Mouse (Mus musculus): ENCODE measurements at regions not wholly inside any gene's neighbourhood (a gene's known extent, or its start where the extent isn't known, plus 50 kb on each side); places are given as distances from the start of the nearest gene placed in this dataset.

DNA sequence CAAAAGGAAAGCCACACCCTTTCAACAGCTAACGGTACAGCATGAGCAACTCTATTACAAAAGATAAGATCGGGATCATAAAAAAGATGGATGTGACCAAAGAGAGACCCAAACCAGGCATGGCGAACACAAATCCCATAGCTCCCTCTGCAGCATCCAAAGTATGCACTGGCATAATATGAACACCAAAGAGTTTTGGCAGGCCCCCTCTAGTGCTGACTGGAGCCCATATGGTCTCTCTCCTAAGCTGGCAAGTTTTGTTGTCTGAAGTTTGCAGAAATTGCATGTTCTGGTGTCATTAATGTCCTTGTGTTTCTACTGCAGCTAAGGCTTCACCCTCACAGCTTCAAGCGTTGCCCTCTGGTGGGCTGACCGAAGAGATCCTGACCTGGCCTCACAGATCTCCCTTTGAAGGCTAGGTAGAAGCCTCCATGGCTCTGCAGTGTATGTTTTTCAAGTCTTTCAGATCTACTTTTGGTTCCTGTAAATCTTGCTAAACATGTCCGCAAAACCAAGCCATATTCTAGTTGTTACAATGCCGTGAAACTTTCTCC lies 75.7 kb upstream of the Bcl2l14 start:
- Histone ChIP-seq H3K4me1 (no peaks in the 10 kb centered on the region), H3K36me3 (no peaks in the 10 kb centered on the region), H3K4me3 (no peak overlapping the region), H3K4me2 (no peak overlapping the region), H3K9me3 (no peaks in the 10 kb centered on the region), H3K27ac (no peak overlapping the region), H3K27me3 (no peaks in the 10 kb centered on the region), H3K9ac (no peak overlapping the region)
- 83% methylated on average over 7 of the region's 7 CpGs for WGBS
- no peak for ATAC-seq (ENCODE audit: borderline replicate concordance, extremely low read depth, low FRiP score, low TSS enrichment)

DNA sequence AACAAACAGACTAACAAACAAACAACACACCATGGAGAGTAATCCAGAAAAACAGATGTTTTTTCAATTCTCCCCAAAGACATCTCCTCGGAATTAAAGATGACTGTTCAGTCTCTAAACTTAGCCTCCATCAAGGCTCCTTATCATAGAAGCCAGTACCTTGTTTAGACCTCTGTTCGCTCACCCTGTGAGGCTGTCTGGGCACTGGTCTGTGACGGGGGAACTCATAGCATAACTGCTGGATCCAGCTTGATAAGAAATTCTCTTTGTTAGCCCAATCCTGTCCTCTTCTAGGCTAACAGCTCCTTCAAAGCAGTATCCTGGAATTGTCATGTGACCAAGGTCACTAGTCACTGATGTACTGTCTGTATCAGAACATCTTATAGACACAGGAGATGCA lies 72.1 kb upstream of the Bcl2l14 start:
- no peak overlapping the region for H3K4me3 ChIP-seq
- no peaks in the 10 kb centered on the region for H3K9me3 ChIP-seq
- no peak for ATAC-seq (ENCODE audit: borderline replicate concordance, extremely low read depth, low FRiP score, low TSS enrichment)
- H3K36me3 ChIP-seq: no peaks in the 10 kb centered on the region
- no peak overlapping the region for H3K27ac ChIP-seq
- H3K4me2 ChIP-seq: no peak overlapping the region
- 62% methylated on average over 3 of the region's 3 CpGs for WGBS
- no peaks in the 10 kb centered on the region for H3K4me1 ChIP-seq
- no peak overlapping the region for H3K9ac ChIP-seq
- no peaks in the 10 kb centered on the region for H3K27me3 ChIP-seq

DNA sequence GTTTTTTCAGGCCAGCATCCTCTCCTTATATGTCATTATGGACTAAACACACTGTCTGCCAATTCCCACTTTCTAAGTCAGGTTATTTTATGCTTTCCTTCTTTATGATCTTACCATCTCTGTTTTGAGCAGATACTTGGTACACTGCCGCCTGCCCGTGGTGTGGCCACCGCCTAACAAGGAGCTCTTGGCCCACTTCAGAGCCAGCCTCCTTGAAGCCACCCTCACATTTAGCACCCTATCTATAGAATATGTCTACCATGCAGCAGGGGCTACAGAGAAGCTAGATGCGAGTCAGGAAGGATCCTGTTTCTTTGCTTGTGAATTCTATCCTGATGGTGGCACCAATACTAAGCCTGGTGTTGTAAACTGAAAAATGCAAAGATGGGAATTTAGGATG lies 70.6 kb upstream of the Bcl2l14 start:
- H3K4me3 ChIP-seq: no peak overlapping the region
- no peak overlapping the region for H3K9ac ChIP-seq
- ATAC-seq (ENCODE audit: borderline replicate concordance, extremely low read depth, low FRiP score, low TSS enrichment): no peak
- no peak overlapping the region for H3K27ac ChIP-seq
- 92% methylated on average over 4 of the region's 4 CpGs for WGBS
- no peaks in the 10 kb centered on the region for H3K36me3 ChIP-seq
- H3K27me3 ChIP-seq: no peaks in the 10 kb centered on the region
- H3K9me3 ChIP-seq: no peaks in the 10 kb centered on the region
- no peak overlapping the region for H3K4me2 ChIP-seq
- no peaks in the 10 kb centered on the region for H3K4me1 ChIP-seq

DNA sequence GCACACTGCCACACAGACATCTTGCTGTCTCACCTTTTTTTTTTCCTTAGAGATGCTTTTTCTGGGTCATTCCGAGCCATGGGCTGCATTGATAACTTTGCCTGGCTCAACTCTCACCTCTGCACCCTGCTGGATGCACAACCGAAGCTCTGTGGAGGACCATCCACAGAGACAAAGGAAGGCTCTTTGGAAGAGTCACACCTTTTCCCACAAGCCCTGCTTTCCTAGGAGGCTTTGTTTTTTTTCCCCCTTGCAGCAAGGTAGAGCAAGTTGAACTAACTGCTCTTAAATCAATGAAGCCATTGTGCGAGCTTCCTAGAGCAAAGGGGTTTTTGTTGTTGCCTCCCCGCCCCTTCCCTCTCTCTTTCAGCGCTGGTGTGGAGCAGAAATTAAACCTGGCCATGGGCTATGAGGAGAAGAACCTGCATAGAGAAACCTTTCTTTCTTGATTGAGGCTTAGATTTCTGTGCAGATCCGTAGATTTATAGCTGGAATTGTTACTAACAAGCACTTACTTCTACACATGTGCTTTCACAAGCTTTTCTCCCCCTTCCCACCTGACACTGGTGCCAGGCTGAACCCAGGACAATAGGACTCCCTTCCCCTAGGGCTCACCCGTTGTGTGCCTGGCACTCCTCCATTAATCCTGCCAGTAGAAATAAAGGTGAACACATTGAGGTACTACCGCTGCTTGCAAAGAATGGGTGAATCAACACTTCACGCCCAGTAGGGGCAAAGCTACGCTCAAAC lies 66.4 kb upstream of the Bcl2l14 start:
- H3K27ac ChIP-seq: peak overlapping the region; percentile 45; the same call in 1 of the 2 replicates
- 62% methylated on average over 10 of the region's 10 CpGs for WGBS

DNA sequence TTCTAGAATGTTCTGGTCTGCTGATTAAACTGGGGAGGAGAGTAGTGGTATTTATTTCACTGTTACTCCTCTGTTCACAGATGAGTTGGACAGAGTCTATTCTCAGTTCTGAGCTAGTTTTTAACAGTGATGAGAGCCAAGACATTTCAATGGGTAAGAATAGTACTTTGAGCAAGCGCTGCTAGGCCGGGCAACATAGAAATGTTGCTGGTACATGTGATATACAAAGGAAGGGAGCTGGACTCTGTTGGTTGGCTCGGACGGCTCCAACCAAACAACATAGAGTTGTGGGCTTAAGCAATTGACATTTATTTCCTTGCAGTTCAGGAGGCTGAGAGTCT lies 65.8 kb upstream of the Bcl2l14 start:
- Histone ChIP-seq H3K27me3 (no peaks in the 10 kb centered on the region), H3K4me1 (no peaks in the 10 kb centered on the region), H3K36me3 (no peaks in the 10 kb centered on the region), H3K9me3 (no peaks in the 10 kb centered on the region), H3K4me3 (no peak overlapping the region), H3K27ac (peak overlapping the region; percentile 45; the same call in 1 of the 2 replicates), H3K9ac (no peak overlapping the region), H3K4me2 (no peak overlapping the region)
- WGBS: 89% methylated on average over 4 of the region's 4 CpGs
- no peak for ATAC-seq (ENCODE audit: borderline replicate concordance, extremely low read depth, low FRiP score, low TSS enrichment)

More for the DNA sequence above, 66.4 kb upstream of the Bcl2l14 start:
- no peak overlapping the region for H3K9ac ChIP-seq
- no peaks in the 10 kb centered on the region for H3K27me3 ChIP-seq
- no peak overlapping the region for H3K4me3 ChIP-seq
- ATAC-seq (ENCODE audit: borderline replicate concordance, extremely low read depth, low FRiP score, low TSS enrichment): no peak
- H3K36me3 ChIP-seq: no peaks in the 10 kb centered on the region
- H3K4me1 ChIP-seq: no peaks in the 10 kb centered on the region
- H3K9me3 ChIP-seq: no peaks in the 10 kb centered on the region
- H3K4me2 ChIP-seq: no peak overlapping the region

DNA sequence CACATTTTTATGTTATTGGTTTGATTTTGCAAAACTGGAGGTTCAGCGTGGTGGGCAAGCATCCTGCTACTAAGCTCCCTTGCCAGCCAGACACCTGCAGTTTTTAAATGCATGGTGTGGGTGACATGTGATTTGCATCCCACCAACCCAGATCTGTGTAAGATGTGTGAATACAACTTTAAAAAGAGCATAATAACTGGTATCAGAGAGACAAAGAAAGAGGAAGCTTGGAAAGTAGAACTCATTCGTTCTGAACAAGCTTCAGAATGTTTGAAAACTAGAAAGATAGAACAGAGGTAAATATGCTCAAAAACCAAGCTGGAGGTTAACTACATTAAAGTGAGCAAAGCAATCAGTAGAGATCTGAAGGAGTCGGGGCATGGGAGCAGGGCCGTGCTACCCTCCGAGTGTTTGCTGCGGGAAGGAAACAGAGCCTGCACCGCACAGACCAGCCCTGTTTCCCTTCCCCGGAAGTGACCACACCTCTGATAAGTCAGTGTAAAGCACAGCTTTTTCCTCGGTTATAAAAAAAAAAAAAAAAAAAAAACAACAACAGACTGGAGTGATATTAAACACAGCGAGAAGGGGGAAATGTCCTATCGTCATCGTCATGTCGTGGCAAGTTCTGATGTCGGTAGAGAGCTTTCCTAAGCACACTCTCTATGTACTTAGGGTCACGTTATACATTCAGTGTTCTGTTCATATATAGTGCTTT lies 63.2 kb upstream of the Bcl2l14 start:
- H3K9me3 ChIP-seq: no peaks in the 10 kb centered on the region
- WGBS: 60% methylated on average over 15 of the region's 15 CpGs
- H3K36me3 ChIP-seq: no peaks in the 10 kb centered on the region
- ATAC-seq (ENCODE audit: borderline replicate concordance, extremely low read depth, low FRiP score, low TSS enrichment): no peak
- H3K9ac ChIP-seq: no peak overlapping the region
- no peak overlapping the region for H3K4me3 ChIP-seq
- H3K27me3 ChIP-seq: no peaks in the 10 kb centered on the region
- H3K4me1 ChIP-seq: no peaks in the 10 kb centered on the region
- H3K27ac ChIP-seq: no peak overlapping the region
- H3K4me2 ChIP-seq: no peak overlapping the region

DNA sequence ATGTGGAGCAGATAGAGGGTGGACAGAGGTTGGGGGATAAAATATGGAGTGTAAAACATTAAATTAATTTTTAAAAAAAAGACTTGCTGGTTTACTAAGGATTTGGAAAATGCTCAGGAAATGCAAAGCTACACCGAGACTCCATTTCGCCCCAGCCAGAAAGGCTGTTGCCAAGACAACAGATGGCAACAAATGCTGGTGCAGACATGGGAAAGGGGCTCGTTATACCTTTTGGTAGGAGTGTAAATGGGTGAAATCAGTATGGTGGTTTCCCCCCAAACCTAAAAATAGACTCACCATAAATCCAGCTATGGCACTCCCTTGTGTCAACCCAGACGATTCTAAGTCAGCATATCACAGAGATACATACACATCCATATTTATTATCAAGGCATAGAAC lies 60.4 kb upstream of the Bcl2l14 start:
- Histone ChIP-seq H3K4me2 (no peak overlapping the region), H3K4me1 (no peaks in the 10 kb centered on the region), H3K36me3 (no peaks in the 10 kb centered on the region), H3K9ac (no peak overlapping the region), H3K27ac (no peak overlapping the region), H3K9me3 (no peaks in the 10 kb centered on the region), H3K4me3 (no peak overlapping the region), H3K27me3 (no peaks in the 10 kb centered on the region)
- 76% methylated on average over 4 of the region's 4 CpGs for WGBS
- ATAC-seq (ENCODE audit: borderline replicate concordance, extremely low read depth, low FRiP score, low TSS enrichment): no peak

DNA sequence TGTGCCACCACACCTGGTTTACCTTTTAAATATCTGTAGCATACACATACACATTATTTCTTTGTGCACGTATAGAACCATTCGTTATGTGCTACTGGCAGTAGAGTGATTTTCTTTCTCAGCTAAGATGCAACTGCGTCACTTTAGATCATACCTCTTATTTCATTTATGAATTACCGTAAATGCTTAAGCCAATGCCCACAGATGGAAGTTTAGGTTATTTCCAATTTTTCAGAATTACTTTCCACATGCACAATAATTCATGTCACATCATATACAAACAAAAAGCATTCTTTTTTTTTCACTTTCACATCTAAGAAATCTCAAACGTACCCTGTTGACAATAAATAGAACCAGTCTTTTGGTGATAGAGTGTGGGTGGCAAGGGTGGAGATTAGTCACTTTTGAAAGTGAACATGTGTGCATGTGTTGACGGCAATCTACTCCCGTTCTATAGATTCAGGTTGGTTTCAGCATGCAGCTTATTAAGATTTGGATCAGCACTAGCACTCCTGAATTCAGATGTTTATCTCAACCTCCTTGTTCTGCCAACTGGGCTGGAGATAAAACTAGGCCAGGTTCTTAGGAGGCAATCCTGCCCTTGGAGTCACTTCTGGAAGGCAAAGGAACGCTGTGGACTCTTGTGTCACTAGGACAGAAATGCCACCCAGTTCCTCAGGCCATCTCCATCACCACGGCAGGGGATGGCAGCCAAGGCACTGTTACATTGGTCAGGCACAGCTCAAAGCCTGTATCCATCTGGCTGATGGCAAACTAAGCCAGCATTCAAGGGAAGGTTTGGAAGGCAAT lies 53.1 kb upstream of the Bcl2l14 start:
- Histone ChIP-seq H3K27me3 (no peaks in the 10 kb centered on the region), H3K9ac (no peak overlapping the region), H3K4me1 (no peaks in the 10 kb centered on the region), H3K4me2 (no peak overlapping the region), H3K36me3 (no peaks in the 10 kb centered on the region), H3K9me3 (no peaks in the 10 kb centered on the region), H3K27ac (no peak overlapping the region), H3K4me3 (no peak overlapping the region)
- ATAC-seq (ENCODE audit: borderline replicate concordance, extremely low read depth, low FRiP score, low TSS enrichment): no peak
- 79% methylated on average over 9 of the region's 9 CpGs for WGBS

DNA sequence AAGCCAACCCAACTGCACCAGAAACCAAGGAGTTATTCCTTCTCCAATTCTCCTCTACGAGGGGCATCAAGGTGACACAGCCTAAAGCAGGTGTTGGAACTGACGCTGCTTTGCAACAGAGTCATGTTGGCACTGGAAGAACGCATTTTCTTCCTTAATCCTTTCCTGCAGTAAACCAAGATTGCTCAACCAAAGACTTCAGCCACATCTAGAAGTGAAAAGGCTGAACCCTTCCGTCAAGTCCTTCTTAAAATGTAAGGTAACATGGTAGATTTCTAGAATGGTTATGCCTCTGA lies 52.6 kb upstream of the Bcl2l14 start:
- Histone ChIP-seq H3K27ac (no peak overlapping the region), H3K9ac (no peak overlapping the region), H3K36me3 (no peaks in the 10 kb centered on the region), H3K4me3 (no peak overlapping the region), H3K9me3 (no peaks in the 10 kb centered on the region), H3K4me2 (no peak overlapping the region), H3K27me3 (no peaks in the 10 kb centered on the region), H3K4me1 (no peaks in the 10 kb centered on the region)
- ATAC-seq (ENCODE audit: borderline replicate concordance, extremely low read depth, low FRiP score, low TSS enrichment): no peak
- 75% methylated on average over 4 of the region's 4 CpGs for whole genome bisulfite sequencing
